Mouse (Mus musculus) bone marrow macrophage, adult 2 months (primary cell): ENCODE results near the gene Atp4b.

Experiments used
- CTCF ChIP-seq: IDR thresholded peaks from 2 replicates; pipeline ENCODE4 v1.5.1; 2012; ENCODE audit warnings: low read depth, mild to moderate bottlenecking, low read length, moderate library complexity
- POLR2A ChIP-seq: IDR thresholded peaks from 2 replicates; pipeline ENCODE4 v1.6.1; 2012; ENCODE audit warnings: mild to moderate bottlenecking, low read depth, low read length, borderline replicate concordance

DNA sequence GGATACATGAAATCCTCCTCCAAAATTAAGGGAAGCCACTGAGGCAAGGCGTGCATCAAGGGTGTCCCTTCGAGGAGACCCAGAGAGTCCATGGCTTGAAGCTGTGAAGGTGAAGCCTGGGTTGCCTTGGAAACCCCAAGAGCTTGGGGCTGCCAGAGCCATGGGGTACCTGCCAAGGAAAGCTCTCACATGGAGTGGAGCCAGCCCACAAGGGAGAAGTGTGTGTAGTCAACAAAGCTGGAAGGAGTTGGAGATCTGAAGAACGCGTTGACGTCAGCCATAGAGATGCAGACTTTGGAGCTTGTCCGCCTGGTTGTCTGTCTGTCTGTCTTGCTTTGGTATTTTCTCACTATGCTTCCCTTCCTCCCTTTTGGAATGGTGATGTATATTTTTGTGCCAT, 24.3 kb upstream of the Atp4b start:
- TF ChIP-seq CTCF, result no peak
- TF ChIP-seq POLR2A, result no peak
